Mouse (Mus musculus) adrenal gland, adult (tissue): ENCODE measurements around the gene Fbxo42.

Experiments
- DNase-seq, 2 experiments: peaks; one replicate each; pipeline ENCODE4 v3.0.0; 2022 to 2023; ENCODE audit warnings: low spot score in 1 of 2; ENCODE audit not compliant: inconsistent age in 2 of 2

Fbxo42 gene

DNA sequence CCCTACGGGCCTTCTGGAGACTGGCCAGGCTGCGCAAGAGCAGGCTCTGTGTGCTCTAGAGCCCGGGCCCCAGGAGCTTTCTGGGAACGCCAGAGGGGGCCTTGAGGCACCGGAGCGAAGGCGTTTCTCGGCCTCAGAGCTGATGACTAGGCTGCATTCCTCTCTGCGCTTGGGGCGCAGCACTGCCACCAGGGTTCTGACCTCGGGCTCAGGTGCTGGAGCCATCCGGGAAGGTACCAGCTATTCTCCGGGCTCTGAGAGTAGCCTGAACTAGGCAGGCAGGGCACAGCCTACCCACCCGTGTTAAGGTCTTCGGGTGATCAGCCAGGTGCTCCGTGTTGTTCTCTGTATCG lies 99.3 kb downstream of the Fbxo42 start:
- DNase-seq, result peak in 1 of 2 experiments; percentile 59

- peak; percentile 68 to 73 for DNase-seq
These were observed 100.3 kb downstream of the Fbxo42 start for GRCm38 (mm10) chr4:141247776-141248613.

- no peak for DNase-seq
These were observed 100.9 kb downstream of the Fbxo42 start for GRCm38 (mm10) chr4:141248614-141248978.

DNA sequence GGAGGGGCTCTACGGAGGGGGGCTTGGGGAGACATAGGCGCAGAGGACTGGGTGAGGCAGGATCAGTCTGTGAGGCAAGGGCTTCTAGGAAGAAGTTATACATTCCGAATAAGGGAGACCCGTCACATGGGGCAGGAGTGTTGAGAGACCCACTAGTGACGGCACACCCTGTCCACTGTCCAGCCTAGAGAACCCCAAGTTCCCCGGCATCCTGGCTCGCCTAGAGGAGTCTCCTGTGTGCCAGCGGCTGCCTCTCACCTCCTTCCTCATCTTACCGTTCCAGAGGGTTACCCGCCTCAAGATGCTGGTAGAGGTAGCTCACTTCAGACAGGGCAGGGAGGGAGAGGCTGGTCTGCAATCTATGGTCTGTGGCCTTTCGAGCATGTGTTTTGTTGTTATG lies 101.7 kb downstream of the Fbxo42 start:
- no peak for DNase-seq

DNA sequence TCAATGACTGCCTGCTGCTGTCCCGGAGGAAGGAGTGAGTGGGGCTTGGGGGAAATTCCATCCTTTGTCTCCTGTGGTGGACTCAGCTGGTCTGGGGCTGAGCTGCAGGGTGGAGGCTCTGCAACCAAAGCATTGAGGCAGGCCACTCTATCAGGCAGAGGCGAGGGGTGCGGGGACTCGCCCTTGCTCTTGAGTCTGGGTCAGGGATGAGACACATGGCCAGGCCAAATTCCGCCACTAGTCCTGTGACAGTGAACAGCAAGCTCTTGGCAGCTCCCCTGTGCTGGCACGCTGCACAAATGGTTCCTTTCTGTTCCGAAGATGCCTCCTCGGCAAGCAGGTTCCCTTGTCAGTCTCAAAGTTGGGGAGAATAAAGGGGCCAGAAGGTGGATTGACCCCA lies 103.4 kb downstream of the Fbxo42 start:
- no peak for DNase-seq

GRCm38 (mm10) chr4:141252641-141253040 lies 104.9 kb downstream of the Fbxo42 start:
- peak in 1 of 2 experiments; percentile 45 for DNase-seq
